Mouse (Mus musculus) liver, embryonic 14.5 days (tissue): Measurements from ENCODE around the gene Dock1.

ENCODE experiments used
- CTCF ChIP-seq: IDR thresholded peaks from 2 replicates; pipeline ENCODE4 v1.5.1; 2016; ENCODE audit warnings: antibody characterized with exemption, low read depth, control low read depth
- EP300 ChIP-seq: IDR thresholded peaks from 2 replicates; pipeline ENCODE4 v1.6.1; 2016; ENCODE audit warnings: antibody characterized with exemption, low read depth

- TF ChIP-seq EP300 (no peak), CTCF (no peak)
Measured at GRCm38 (mm10) chr7:134688332-134688731, 17.9 kb downstream of the Dock1 start.
